Mouse (Mus musculus) spleen, adult 2 months (tissue): ENCODE results near the gene Pknox2.

Experiments used
- CTCF ChIP-seq: fragments of 200-500 bp; IDR thresholded peaks from 2 replicates; pipeline ENCODE4 v1.5.1; 2011; ENCODE audit warnings: mild to moderate bottlenecking, inconsistent platforms; ENCODE audit not compliant: insufficient read depth, insufficient read length, insufficient replicate concordance; ENCODE audit errors: extremely low read depth
- POLR2A ChIP-seq: fragments of 200-500 bp; IDR thresholded peaks from 2 replicates; pipeline ENCODE4 v1.6.1; 2011; ENCODE audit warnings: low read depth, low read length, inconsistent platforms

GRCm38 (mm10) chr9:36893413-36893990, 253.7 kb downstream of the Pknox2 start:
- TF ChIP-seq CTCF (no peak), POLR2A (no peak)
